Mouse (Mus musculus): ENCODE data around the gene Ppp1r10.

DNA sequence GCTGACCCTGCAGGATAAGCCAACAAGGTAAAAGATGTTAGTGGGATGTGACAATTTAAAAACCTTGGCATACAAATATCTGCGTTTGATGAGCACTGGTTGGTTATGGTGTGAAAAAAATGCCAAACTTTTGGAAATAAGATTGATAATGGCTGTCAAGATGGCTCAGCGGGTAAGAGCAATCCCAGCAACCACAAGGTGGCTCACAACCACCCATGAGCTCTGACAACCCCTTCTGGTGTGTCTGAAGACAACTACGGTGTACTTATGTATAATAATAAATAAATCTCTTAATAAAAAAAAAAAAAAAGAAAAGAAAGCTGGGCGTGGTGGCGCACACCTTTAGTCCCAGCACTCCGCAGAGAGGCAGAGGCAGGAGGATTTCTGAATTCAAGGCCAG is 1.3 kb upstream of the Ppp1r10 start:
- TF ChIP-seq CTCF (IDR thresholded peaks at IDR 0.05; ENCODE audit: extremely low read depth, insufficient read depth, insufficient read length, insufficient replicate concordance) (no peak), POLR2A (IDR thresholded peaks at IDR 0.05; ENCODE audit: low read depth, low read length) (no peak)
